Mouse (Mus musculus) MEL (cell line): Measurements from ENCODE around the gene Olfr643. TPM values are rescaled to one million over a fixed set of nuclear protein-coding genes. Genes with fewer than 3 reads are reported as not detected.

Experiments used
- DNase-seq: peaks from one replicate; pipeline ENCODE4 v3.0.0; 2011; ENCODE audit warnings: low read depth, low spot score
- H3K27ac ChIP-seq: 2 replicates; pipeline ENCODE4 v1.5.1; 2012; ENCODE audit warnings: low read depth, mild to moderate bottlenecking, control low read depth, low read length, moderate library complexity; ENCODE audit not compliant: control insufficient read depth
- H3K27me3 ChIP-seq, 2 experiments: fragments of 150-350 bp in 1 of 2; sonication (generic) in 1 of 2; 2 replicates each; pipeline ENCODE4 v1.6.1; 2012; ENCODE audit warnings: low read length in 2 of 2, mild to moderate bottlenecking in 2 of 2, improper control_type of control experiment in 1 of 2, moderate library complexity in 1 of 2; ENCODE audit not compliant: insufficient read depth in 2 of 2, control insufficient read depth in 1 of 2
- H3K36me3 ChIP-seq, 2 experiments: 2 replicates each; pipeline ENCODE4 v1.6.1; 2012 to 2014; ENCODE audit warnings: low read length in 2 of 2, improper control_type of control experiment in 1 of 2, inconsistent platforms in 1 of 2, mild to moderate bottlenecking in 1 of 2; ENCODE audit not compliant: insufficient read depth in 2 of 2, control insufficient read depth in 1 of 2
- H3K4me1 ChIP-seq, 2 experiments: fragments of 150-350 bp in 1 of 2; sonication (generic) in 1 of 2; 2 replicates each; pipeline ENCODE4 v1.6.1; 2012; ENCODE audit warnings: low read length in 2 of 2, improper control_type of control experiment in 1 of 2, mild to moderate bottlenecking in 1 of 2; ENCODE audit not compliant: insufficient read depth in 2 of 2, control insufficient read depth in 1 of 2
- H3K4me3 ChIP-seq, 2 experiments: fragments of 150-350 bp in 1 of 2; sonication (generic) in 1 of 2; 2 replicates each; pipeline ENCODE4 v1.5.1; 2012; ENCODE audit warnings: low read depth in 2 of 2, low read length in 2 of 2, mild to moderate bottlenecking in 2 of 2, moderate library complexity in 2 of 2, control low read depth in 1 of 2, improper control_type of control experiment in 1 of 2; ENCODE audit not compliant: control insufficient read depth in 1 of 2, insufficient read depth in 1 of 2
- H3K79me2 ChIP-seq: 2 replicates; pipeline ENCODE4 v1.6.1; 2012; ENCODE audit warnings: mild to moderate bottlenecking, low read length, moderate library complexity; ENCODE audit not compliant: control insufficient read depth, poor library complexity, insufficient read depth
- H3K9ac ChIP-seq: 2 replicates; pipeline ENCODE4 v1.6.1; 2012; ENCODE audit warnings: low read depth, mild to moderate bottlenecking, control low read depth, low read length, moderate library complexity; ENCODE audit not compliant: control insufficient read depth, poor library complexity, severe bottlenecking
- H3K9me3 ChIP-seq: fragments of 150-350 bp; sonication (generic); replicated peaks from 2 replicates; pipeline ENCODE4 v1.6.1; 2012; ENCODE audit warnings: mild to moderate bottlenecking, low read length, improper control_type of control experiment, moderate library complexity; ENCODE audit not compliant: insufficient read depth
- CHD2 ChIP-seq: IDR thresholded peaks from 2 replicates; pipeline ENCODE4 v1.6.1; 2011; ENCODE audit warnings: low read length, improper control_type of control experiment
- E2F4 ChIP-seq: IDR thresholded peaks from 2 replicates; pipeline ENCODE4 v1.6.1; 2011; ENCODE audit warnings: low read depth, low read length, improper control_type of control experiment, borderline replicate concordance
- ELF1 ChIP-seq: IDR thresholded peaks from 2 replicates; pipeline ENCODE4 v1.6.1; 2014; ENCODE audit warnings: low read depth, mild to moderate bottlenecking, inconsistent platforms, low read length, improper control_type of control experiment, moderate library complexity
- EP300 ChIP-seq, 2 experiments: IDR thresholded peaks; 2 replicates each; pipeline ENCODE4 v1.6.1; 2011; ENCODE audit warnings: improper control_type of control experiment in 2 of 2, low read length in 2 of 2, low read depth in 1 of 2, mild to moderate bottlenecking in 1 of 2
- ETS1 ChIP-seq: IDR thresholded peaks from 2 replicates; pipeline ENCODE4 v1.6.1; 2012; ENCODE audit warnings: low read depth, mild to moderate bottlenecking, inconsistent platforms, low read length, improper control_type of control experiment, moderate library complexity
- GABPA ChIP-seq: IDR thresholded peaks from 2 replicates; pipeline ENCODE4 v1.6.1; 2012; ENCODE audit warnings: low read depth, mild to moderate bottlenecking, inconsistent platforms, low read length, improper control_type of control experiment, moderate library complexity
- GATA1 ChIP-seq: IDR thresholded peaks from 2 replicates; pipeline ENCODE4 v1.6.1; 2011; ENCODE audit warnings: low read depth, low read length, improper control_type of control experiment
- MAFK ChIP-seq: IDR thresholded peaks from 2 replicates; pipeline ENCODE4 v1.6.1; 2011; ENCODE audit warnings: low read depth, mild to moderate bottlenecking, low read length, improper control_type of control experiment, borderline replicate concordance
- MAZ ChIP-seq: IDR thresholded peaks from 2 replicates; pipeline ENCODE4 v1.6.1; 2012; ENCODE audit warnings: low read depth, mild to moderate bottlenecking, inconsistent platforms, low read length, improper control_type of control experiment
- MEF2A ChIP-seq: IDR thresholded peaks from 2 replicates; pipeline ENCODE4 v1.6.1; 2014; ENCODE audit warnings: low read depth, mild to moderate bottlenecking, inconsistent platforms, low read length, improper control_type of control experiment; ENCODE audit not compliant: poor library complexity, insufficient replicate concordance, severe bottlenecking; ENCODE audit errors: extremely low read depth
- MXI1 ChIP-seq: IDR thresholded peaks from 2 replicates; pipeline ENCODE4 v1.6.1; 2011; ENCODE audit warnings: mild to moderate bottlenecking, low read depth, low read length, improper control_type of control experiment
- POLR2A ChIP-seq, 2 experiments: IDR thresholded peaks; 2 replicates each; pipeline ENCODE4 v1.6.1; 2011 to 2012; ENCODE audit warnings: low read length in 2 of 2, mild to moderate bottlenecking in 2 of 2, control low read depth in 1 of 2, improper control_type of control experiment in 1 of 2, low read depth in 1 of 2, moderate library complexity in 1 of 2; ENCODE audit not compliant: control insufficient read depth in 1 of 2, insufficient read depth in 1 of 2, poor library complexity in 1 of 2
- TAL1 ChIP-seq: IDR thresholded peaks from 2 replicates; pipeline ENCODE4 v1.6.1; 2012; ENCODE audit warnings: mild to moderate bottlenecking, inconsistent platforms, low read length, moderate library complexity, mixed read lengths
- TCF12 ChIP-seq: IDR thresholded peaks from 2 replicates; pipeline ENCODE4 v1.6.1; 2014; ENCODE audit warnings: low read depth, mild to moderate bottlenecking, inconsistent platforms, low read length, improper control_type of control experiment, moderate library complexity
- UBTF ChIP-seq: IDR thresholded peaks from 2 replicates; pipeline ENCODE4 v1.6.1; 2012; ENCODE audit warnings: low read depth, mild to moderate bottlenecking, inconsistent platforms, low read length, improper control_type of control experiment, moderate library complexity, borderline replicate concordance; ENCODE audit not compliant: insufficient read depth
- USF1 ChIP-seq: IDR thresholded peaks from 2 replicates; pipeline ENCODE4 v1.6.1; 2014; ENCODE audit warnings: low read depth, mild to moderate bottlenecking, inconsistent platforms, low read length, improper control_type of control experiment, moderate library complexity
- USF2 ChIP-seq, 2 experiments: IDR thresholded peaks; 2 replicates each; pipeline ENCODE4 v1.6.1; 2011 to 2012; ENCODE audit warnings: improper control_type of control experiment in 2 of 2, low read length in 2 of 2, borderline replicate concordance in 1 of 2, inconsistent platforms in 1 of 2, low read depth in 1 of 2, mild to moderate bottlenecking in 1 of 2; ENCODE audit not compliant: insufficient read depth in 1 of 2
- ZKSCAN1 ChIP-seq: IDR thresholded peaks from 2 replicates; pipeline ENCODE4 v1.6.1; 2012; ENCODE audit warnings: low read depth, mild to moderate bottlenecking, inconsistent platforms, low read length, improper control_type of control experiment, moderate library complexity
- ZNF384 ChIP-seq: IDR thresholded peaks from 2 replicates; pipeline ENCODE4 v1.6.1; 2012; ENCODE audit warnings: low read depth, mild to moderate bottlenecking, inconsistent platforms, low read length, improper control_type of control experiment
- polyA plus RNA-seq, 2 experiments: library from polyadenylated mRNA; stranded (reverse) in 1 of 2; unstranded in 1 of 2; fragments of >175 nt in 1 of 2; fragments of >200 nt in 1 of 2; gene quantifications; 2 replicates each; pipeline versions ENCODE4 v1.2.1 to v1.2.4; 2012; ENCODE audit warnings: low replicate concordance in 2 of 2, low read depth in 1 of 2; ENCODE audit not compliant: insufficient read length in 2 of 2, insufficient read depth in 1 of 2, missing spikeins in 1 of 2
- total RNA-seq: library from RNA; depleted of rRNA; stranded (reverse); fragments of 300-350 nt; gene quantifications from 2 replicates; pipeline ENCODE4 v1.2.3, GENCODE M21; 2012

Olfr643 gene
- total and polyA plus RNA-seq, 3 experiments, result not detected

GRCm38 (mm10) chr7:104103913-104104756, 33.1 kb downstream of the Olfr643 start:
- no peak for TF ChIP-seq MEF2A
- TF ChIP-seq ETS1, result peak; percentile 58
- TF ChIP-seq GATA1, result peak; percentile 47; the same call in 1 of the 2 replicates
- TF ChIP-seq EP300 (IDR thresholded peaks at IDR 0.05; ENCODE audit: low read depth in 1 of 2, low read length in 2 of 2), result peak; percentile 59 to 75
- no peak for TF ChIP-seq UBTF
- TF ChIP-seq ZNF384, result no peak
- peak; percentile 92 for TF ChIP-seq MAFK
- no peak for TF ChIP-seq E2F4
- no peak for TF ChIP-seq ELF1
- TF ChIP-seq TCF12, result peak; percentile 69
- peak; percentile 60 for TF ChIP-seq TAL1
- TF ChIP-seq GABPA, result no peak
- Histone ChIP-seq H3K27me3 (no peaks in the 10 kb centered on the region), H3K27ac (no peak overlapping the region), H3K4me3 (no peak overlapping the region), H3K4me1 (peaks cover 0 to 4% of the 10 kb centered on the region in 2 experiments; a peak in 1 of 4 replicates), H3K36me3 (no peaks in the 10 kb centered on the region), H3K9me3 (no peaks in the 10 kb centered on the region), H3K79me2 (no peaks in the 10 kb centered on the region), H3K9ac (no peak overlapping the region)
- DNase-seq, result peak; percentile 69

- Histone ChIP-seq H3K9me3 (no peaks in the 10 kb centered on the region), H3K36me3 (no peaks in the 10 kb centered on the region)
- no peak for TF ChIP-seq USF1
- no peak for TF ChIP-seq MXI1
- TF ChIP-seq POLR2A (IDR thresholded peaks at IDR 0.05; ENCODE audit: control insufficient read depth in 1 of 2, insufficient read depth in 1 of 2, low read depth in 1 of 2, low read length in 2 of 2, poor library complexity in 1 of 2), result no peak
- no peak for TF ChIP-seq CHD2
- no peak for TF ChIP-seq UBTF
- TF ChIP-seq E2F4, result no peak
- no peak for TF ChIP-seq MAZ
- TF ChIP-seq USF2 (IDR thresholded peaks at IDR 0.05; ENCODE audit: borderline replicate concordance in 1 of 2, insufficient read depth in 1 of 2, low read depth in 1 of 2, low read length in 2 of 2), result no peak
- no peak for TF ChIP-seq ZKSCAN1
- no peak for TF ChIP-seq TAL1
- TF ChIP-seq ELF1, result no peak
Observed at GRCm38 (mm10) chr7:104085365-104085764, 51.8 kb downstream of the Olfr643 start, which contains the start of gene Olfr645. Gene Olfr645 (minus strand): TSS chr7:104085465.

More at GRCm38 (mm10) chr7:104085365-104085764, 51.8 kb downstream of the Olfr643 start, which contains the start of gene Olfr645:
- H3K4me3 ChIP-seq, result no peak within 1 kb of the TSS
- no peak within 1 kb of the TSS for H3K9ac ChIP-seq
- no peak within 1 kb of the TSS for H3K27ac ChIP-seq
- no peaks in the 10 kb centered on the region for H3K79me2 ChIP-seq
- H3K27me3 ChIP-seq, result peaks cover 0 to 2% of the 10 kb centered on the region in 2 experiments; a peak in 1 of 4 replicates
- H3K4me1 ChIP-seq, result no peaks in the 10 kb centered on the region
- no peak for DNase-seq
